Mouse (Mus musculus): ENCODE results near the gene St8sia1. TPM values are rescaled to one million over a fixed set of nuclear protein-coding genes. Genes with fewer than 3 reads are reported as not detected.

St8sia1 gene
- total RNA-seq, 2 experiments from 2014 or later = 0.10 to 0.28 TPM

DNA sequence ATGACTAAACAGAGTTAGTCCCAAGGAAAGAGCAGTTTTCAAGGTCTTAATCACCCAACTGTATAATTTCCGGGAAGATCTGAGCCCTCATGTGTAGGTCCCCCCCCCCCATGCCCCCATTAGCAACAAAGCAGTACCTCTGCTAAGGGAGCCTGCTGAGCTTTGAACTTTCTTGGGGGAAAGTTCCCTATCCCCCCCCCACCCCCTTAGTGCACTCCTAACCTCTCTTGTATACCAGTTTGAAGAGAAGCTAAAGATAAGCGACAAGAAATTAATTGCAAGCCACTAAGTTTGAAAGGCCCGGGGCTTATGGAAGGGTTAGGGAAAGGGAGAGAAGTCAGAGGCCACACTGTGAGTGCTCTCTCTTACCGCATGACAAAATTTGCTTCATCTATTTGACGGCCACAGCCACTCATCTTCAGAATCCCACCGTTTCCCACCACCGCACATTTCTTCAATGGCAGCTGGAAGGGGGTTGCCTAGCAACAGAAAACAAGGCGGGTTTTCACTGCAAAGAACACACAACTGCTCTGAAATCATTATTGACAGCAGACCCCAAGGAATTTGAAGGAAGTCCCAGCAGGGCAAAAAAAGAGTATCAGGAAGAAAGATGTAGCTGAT, 87.9 kb downstream of the St8sia1 start:
- intact Hi-C loops (cut with DNase I) = no loop called here
- DNase-seq = no peak

DNA sequence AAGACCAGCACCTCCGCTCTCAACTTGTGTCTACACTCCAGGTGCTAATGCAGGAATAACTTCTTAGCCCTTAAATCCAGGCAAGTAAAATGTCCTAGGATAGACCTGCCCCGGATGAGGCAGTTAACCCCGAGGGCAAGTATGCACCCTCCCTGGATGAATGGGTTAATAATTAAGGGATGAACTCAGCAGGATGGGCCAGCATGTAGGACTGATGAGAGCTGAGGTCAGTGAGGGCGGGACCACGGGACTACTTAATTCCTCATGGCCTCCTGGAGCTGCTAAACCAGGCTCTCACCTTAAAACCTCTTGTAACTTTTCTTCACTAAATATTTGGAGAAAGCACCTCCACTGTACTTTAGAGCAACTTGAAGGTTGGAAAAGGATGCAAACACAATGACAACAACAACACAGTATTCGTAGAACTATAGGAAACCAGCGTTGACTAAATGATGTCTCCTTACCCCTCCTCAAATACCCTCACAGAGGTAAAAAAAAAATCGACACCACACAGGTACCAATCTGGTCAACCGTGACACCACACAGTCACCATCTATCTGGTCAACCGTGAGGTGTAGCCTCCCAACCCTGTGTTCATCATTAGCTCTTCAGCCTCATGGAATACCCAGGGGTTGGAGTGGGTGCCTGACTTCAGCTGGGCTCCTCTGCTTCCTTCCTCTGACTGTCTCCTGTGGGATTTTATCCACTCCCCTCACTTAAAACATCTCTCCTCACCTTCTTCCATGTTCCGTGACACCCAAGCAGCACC, 90.3 kb downstream of the St8sia1 start:
- DNase-seq = no peak
- intact Hi-C loops (cut with DNase I) = no loop called here

GRCm38 (mm10) chr6:142869715-142870422, 94.4 kb downstream of the St8sia1 start:
- intact Hi-C loops (cut with DNase I) = no loop called here
- no peak for DNase-seq

- DNase-seq = no peak
- intact Hi-C loops (cut with DNase I) = no loop called here
These were observed 96.7 kb downstream of the St8sia1 start for GRCm38 (mm10) chr6:142867471-142868055.

DNA sequence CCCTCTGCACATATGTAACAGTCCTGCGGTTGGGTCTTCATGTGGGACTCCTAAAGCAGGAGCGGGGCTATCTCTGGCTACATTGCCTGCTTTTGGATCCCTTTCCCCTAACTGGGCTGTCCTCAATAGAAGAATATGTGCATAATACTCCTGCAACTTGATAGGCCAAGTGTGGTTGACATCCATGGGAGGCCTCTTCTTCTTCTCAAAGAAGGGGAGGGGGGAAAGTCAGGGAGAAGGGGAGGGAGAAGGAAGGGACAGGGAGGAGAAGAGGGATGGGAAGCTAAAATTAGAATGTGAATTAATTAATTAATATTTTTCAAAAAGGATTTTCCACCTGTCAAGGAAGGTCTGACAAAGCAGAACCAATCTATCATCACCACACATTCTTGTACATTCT, 97.2 kb downstream of the St8sia1 start:
- intact Hi-C loops (cut with DNase I) = no loop called here
- no peak for DNase-seq

DNA sequence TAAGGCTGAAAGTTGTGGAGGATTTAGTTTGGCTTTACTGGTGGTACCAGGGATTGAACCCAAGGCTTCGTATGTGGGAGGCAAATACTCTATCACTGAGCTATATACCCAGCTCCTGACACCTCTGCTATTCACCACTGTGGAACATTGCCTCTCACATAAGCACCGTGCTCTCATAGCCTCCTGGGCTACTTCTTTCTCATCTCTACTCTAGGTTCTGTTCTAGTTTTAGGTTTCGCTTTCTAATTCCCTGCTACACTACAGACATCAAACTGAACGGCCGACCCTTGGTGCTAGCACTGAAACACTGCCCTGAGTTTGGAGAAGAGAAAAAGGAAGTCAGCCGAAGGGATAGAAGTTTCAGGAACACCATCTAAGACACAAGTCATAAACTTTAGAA, 99.1 kb downstream of the St8sia1 start:
- DNase-seq = no peak
- intact Hi-C loops (cut with DNase I) = no loop called here

DNA sequence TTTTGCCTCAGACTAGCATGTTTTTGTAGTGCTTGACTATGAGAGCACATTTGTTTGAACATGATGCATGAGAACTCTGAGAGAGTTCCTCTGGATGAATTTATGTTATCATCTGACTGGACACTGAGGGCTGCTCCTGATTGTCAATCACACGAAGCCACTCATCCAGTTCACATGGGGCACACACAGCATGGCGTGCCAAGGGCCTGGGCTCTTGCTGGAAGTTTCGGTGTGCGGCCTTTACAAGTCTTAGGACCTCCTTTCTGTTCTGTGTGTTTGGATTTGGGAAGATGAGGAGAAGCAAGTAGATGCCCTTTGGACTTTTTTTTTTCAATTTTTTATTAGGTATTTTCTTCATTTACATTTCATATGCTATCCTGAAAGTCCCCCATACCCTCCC, 100.4 kb downstream of the St8sia1 start:
- DNase-seq = no peak
- intact Hi-C loops (cut with DNase I) = no loop called here

DNA sequence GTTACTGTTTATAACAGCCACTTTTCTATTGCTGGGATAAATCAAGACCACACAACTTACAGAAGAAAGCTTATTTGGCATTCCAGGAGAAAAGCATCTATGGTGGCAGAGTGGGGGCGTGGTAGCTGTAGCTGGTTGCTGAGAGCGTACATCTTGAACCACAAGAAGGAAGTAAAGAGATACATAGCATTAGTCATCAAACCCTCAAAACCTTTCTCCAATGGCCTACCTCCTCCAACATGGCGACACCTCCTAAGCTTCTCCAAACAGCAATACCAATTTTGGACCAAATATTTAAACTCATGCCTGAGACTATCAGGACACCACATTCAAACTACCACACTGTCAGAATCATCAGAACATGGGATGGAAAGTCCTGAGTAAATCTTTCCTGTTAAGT, 102.0 kb downstream of the St8sia1 start:
- intact Hi-C loops (cut with DNase I) = no loop called here
- DNase-seq = no peak

DNA sequence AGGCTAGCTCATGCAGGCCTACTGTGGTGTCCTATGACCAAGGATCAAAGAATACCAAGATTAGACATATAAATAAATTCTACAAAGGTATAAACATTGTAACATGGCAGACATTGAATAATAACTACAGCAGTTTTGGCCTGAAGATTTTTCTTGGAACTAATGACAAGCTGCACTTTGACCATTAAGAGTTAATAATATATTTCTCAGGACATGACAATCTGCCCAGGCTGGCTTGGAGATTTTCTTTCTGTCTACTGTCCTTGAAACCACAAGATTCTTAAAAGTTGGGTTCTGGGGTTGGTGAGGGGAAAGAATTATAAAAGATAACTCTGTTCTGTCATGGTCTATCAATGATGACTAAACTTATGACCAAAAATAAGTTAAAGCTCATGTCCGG, 103.9 kb downstream of the St8sia1 start:
- intact Hi-C loops (cut with DNase I) = no loop called here
- no peak for DNase-seq

DNA sequence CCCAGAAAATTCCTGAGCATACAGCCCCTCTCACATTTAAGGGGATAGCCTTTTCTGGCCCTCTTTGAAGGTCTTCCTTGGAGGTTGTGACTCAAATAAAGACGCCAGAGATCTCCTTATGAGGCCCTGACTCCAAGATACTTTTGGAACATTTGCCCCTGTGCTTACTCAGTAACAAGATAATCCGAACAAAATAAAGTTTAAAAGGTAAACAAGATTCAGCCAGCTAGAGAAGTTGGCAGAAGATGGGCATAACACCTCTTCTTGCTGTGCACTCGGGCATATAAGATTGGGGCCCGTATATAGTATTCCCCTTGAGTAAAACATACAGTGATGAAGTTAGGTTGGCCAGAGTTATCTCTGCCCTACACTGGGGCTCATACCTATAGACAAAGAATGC, 104.3 kb downstream of the St8sia1 start:
- intact Hi-C loops (cut with DNase I) = no loop called here
- no peak for DNase-seq

DNA sequence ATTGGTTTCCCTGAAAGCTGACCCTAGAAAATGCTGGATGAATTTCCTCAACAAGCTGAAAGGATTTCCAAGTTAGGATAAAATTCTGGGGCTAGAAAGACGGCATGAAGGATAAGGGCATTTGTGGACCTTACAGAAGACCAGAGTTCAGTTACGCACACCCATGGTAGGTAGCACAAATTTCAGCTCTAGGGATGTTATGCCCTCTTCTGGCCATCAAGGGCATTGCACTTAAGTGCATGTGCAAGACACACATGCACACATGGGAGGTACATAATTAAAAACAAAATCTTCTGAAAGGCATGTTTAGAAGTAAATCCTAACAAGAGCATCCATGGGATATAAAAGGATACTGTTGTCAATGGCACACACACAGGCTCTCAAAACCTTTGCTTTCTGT, 105.3 kb downstream of the St8sia1 start:
- intact Hi-C loops (cut with DNase I) = no loop called here

GRCm38 (mm10) chr6:142856258-142856874, 107.9 kb downstream of the St8sia1 start:
- intact Hi-C loops (cut with DNase I) = no loop called here
- no peak for DNase-seq

More for the DNA sequence above, 105.3 kb downstream of the St8sia1 start:
- no peak for DNase-seq

DNA sequence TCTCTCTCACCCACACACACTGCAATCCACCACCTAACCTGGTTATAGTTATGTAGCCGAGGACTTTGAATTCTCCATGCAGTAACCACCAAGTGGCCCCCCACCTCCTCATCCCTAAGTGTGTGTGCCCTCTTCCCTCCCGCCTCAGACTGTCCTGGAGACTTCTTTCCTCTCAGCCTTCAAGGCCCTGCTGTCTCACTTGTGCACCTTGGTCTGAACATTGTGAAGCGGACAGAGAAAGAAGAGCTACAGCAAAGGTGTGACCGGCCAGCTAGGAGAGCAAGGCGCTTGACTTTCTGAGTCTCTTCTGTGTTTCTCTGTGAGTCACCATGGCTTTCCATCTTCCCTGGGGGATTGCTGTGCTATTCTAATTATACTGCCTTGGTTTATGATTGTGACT, 108.5 kb downstream of the St8sia1 start:
- intact Hi-C loops (cut with DNase I) = no loop called here
- no peak for DNase-seq

- intact Hi-C loops (cut with DNase I) = no loop called here
These were observed 111.6 kb downstream of the St8sia1 start for GRCm38 (mm10) chr6:142852419-142853377.

DNA sequence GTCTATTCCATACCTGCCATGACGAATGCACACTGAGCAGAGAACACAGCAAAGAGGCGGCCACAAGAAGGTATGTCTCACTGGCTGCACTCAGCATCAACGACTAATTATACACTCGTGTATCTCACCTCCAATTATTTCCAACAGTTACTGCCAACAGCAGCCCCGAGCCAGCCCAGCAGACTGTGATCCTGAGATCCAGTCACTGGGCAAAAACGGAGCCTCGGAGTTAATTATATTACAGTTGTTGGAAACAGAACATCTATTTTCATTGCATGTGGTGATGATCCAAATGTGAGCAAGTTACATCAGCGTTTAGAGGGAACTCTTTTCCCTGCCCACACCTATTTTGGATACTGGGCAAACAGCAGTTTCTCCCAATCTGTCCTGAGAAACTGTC, 113.8 kb downstream of the St8sia1 start:
- DNase-seq = no peak
- intact Hi-C loops (cut with DNase I) = no loop called here

More at GRCm38 (mm10) chr6:142852419-142853377, 111.6 kb downstream of the St8sia1 start:
- DNase-seq = no peak

- intact Hi-C loops (cut with DNase I) = no loop called here
- DNase-seq = no peak
These were observed 114.9 kb downstream of the St8sia1 start for GRCm38 (mm10) chr6:142849326-142849725.

DNA sequence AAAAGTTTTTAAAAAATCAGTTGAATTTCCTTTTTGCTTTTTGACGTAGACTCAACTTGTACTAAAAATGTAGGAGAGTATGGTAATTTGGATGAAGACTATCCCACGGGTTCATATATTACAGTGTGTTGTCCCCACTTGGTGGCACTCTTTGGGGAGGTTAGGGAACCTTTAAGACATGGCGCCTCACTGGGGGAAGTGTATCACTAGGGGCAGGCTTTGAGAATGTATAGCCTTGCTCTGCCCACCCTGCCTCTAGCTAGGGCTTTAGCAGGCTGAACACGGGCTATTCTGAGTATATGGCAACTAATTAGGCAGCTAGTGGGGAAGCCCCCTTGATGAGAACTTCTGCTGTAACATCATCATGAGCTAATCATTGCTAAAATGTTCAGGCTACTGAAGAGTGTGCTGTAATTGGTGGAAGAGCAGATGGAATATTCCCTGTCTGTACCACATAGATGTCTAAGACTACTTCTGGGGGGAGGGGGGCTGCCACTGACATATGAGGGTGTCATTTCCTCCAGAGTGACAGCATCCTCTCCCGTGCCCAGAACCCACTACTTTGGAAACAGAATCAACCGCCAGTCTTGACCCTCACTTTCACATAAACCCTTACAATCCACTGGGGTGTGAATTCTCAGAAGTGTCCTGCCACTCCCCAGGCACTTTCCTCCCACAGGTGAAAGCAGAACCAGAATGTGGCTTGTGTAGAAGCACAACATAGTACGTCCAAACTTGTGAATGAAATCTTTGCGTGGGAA, 116.2 kb downstream of the St8sia1 start:
- intact Hi-C loops (cut with DNase I) = no loop called here
- DNase-seq = no peak

DNA sequence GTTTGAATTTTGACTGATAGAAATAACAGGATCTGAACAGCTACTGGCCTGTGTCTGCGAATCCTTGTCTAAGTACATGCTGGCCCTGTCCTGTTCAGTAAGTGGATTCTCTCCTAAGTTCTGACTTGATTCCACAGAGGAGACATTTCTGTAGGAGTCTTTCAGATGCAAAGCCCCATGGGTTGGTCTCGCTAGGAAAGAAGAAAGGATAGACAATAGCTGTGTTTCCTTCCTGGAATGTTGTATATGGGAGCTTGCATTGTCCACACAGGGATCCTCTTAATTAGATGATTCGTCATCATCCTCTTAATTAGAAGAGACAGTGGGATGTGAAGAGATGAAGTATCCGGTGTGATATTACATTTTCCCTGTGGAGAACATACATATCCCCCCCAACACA, 117.4 kb downstream of the St8sia1 start:
- DNase-seq = no peak
- intact Hi-C loops (cut with DNase I) = no loop called here

DNA sequence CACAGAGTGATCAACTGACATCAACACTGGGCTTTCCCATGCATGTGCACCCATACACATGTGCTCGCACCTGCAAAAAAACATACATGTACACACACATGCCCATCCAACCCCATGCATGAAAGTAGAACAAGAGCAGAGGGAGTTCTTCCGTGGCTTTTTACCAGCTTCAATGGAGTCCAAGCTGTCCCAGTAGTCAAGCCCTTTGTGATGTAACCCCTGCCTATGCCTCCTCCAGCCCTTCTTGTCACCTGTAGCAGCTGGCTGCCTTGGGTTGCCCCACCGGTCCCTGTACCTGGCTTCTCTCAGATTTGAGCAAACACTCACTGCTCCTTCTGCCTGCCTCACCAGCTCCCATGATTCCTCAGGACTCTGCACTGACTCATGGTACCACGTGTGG, 119.2 kb downstream of the St8sia1 start:
- intact Hi-C loops (cut with DNase I) = no loop called here
- no peak for DNase-seq

All from gastrocnemius, postnatal 36 days (tissue).